Mouse (Mus musculus): ENCODE data around the gene Gcnt2. TPM values are rescaled to one million over a fixed set of nuclear protein-coding genes. Genes with fewer than 3 reads are reported as not detected.
A peak's percentile ranks its signal among the peaks of the same experiment; 100 is the strongest.

Gcnt2 gene
- polyA plus RNA-seq, 1 experiment from 2014 or later = 7.9 TPM

GRCm38 (mm10) chr13:40953231-40953630 lies 93.7 kb downstream of the Gcnt2 start:
- H3K27ac ChIP-seq = no peak overlapping the region

GRCm38 (mm10) chr13:40955773-40956172 lies 96.2 kb downstream of the Gcnt2 start:
- no peak for ATAC-seq (ENCODE audit: insufficient read depth, low FRiP score, low read depth)
- Histone ChIP-seq H3K27me3 (replicated peaks) (no peaks in the 10 kb centered on the region), H3K4me1 (no peaks in the 10 kb centered on the region), H3K4me3 (replicated peaks) (no peak overlapping the region), H3K27ac (no peak overlapping the region), H3K4me2 (no peak overlapping the region), H3K36me3 (0 out of 2 replicates have a peak, but pooled peaks cover 3% of the 10 kb centered on the region), H3K9me3 (no peaks in the 10 kb centered on the region), H3K9ac (no peak overlapping the region)
- 78% methylated on average over 7 of the region's 7 CpGs for WGBS

More at GRCm38 (mm10) chr13:40953231-40953630, 93.7 kb downstream of the Gcnt2 start:
- H3K27me3 ChIP-seq (replicated peaks) = no peaks in the 10 kb centered on the region
- no peak overlapping the region for H3K9ac ChIP-seq
- WGBS = 66% methylated on average over 6 of the region's 6 CpGs
- H3K9me3 ChIP-seq = no peaks in the 10 kb centered on the region
- H3K36me3 ChIP-seq = no peaks in the 10 kb centered on the region
- H3K4me1 ChIP-seq = no peaks in the 10 kb centered on the region
- no peak for ATAC-seq (ENCODE audit: insufficient read depth, low FRiP score, low read depth)
- no peak overlapping the region for H3K4me2 ChIP-seq
- no peak overlapping the region for H3K4me3 ChIP-seq (replicated peaks)

GRCm38 (mm10) chr13:40967609-40968008 lies 108.1 kb downstream of the Gcnt2 start:
- Histone ChIP-seq H3K4me2 (no peak overlapping the region), H3K4me3 (replicated peaks) (no peak overlapping the region), H3K27me3 (replicated peaks) (no peaks in the 10 kb centered on the region), H3K36me3 (no peaks in the 10 kb centered on the region), H3K9me3 (no peaks in the 10 kb centered on the region), H3K4me1 (no peaks in the 10 kb centered on the region), H3K9ac (no peak overlapping the region), H3K27ac (no peak overlapping the region)
- no peak for ATAC-seq (ENCODE audit: insufficient read depth, low FRiP score, low read depth)
- 91% methylated on average over 10 of the region's 10 CpGs for WGBS

- no peak for ATAC-seq (ENCODE audit: insufficient read depth, low FRiP score, low read depth)
- Histone ChIP-seq H3K9ac (no peak overlapping the region), H3K27ac (no peak overlapping the region), H3K9me3 (no peaks in the 10 kb centered on the region), H3K4me2 (no peak overlapping the region), H3K4me1 (no peaks in the 10 kb centered on the region), H3K36me3 (no peaks in the 10 kb centered on the region), H3K4me3 (replicated peaks) (no peak overlapping the region), H3K27me3 (replicated peaks) (no peaks in the 10 kb centered on the region)
- 57% methylated on average over 5 of the region's 5 CpGs for WGBS
These were observed 109.0 kb downstream of the Gcnt2 start for GRCm38 (mm10) chr13:40968564-40968963.

- no peaks in the 10 kb centered on the region for H3K36me3 ChIP-seq
- no peak overlapping the region for H3K4me3 ChIP-seq (replicated peaks)
- H3K9ac ChIP-seq = no peak overlapping the region
- no peak overlapping the region for H3K4me2 ChIP-seq
- H3K4me1 ChIP-seq = no peaks in the 10 kb centered on the region
- ATAC-seq (ENCODE audit: insufficient read depth, low FRiP score, low read depth) = no peak
- no peak overlapping the region for H3K27ac ChIP-seq
- no peaks in the 10 kb centered on the region for H3K9me3 ChIP-seq
- no peaks in the 10 kb centered on the region for H3K27me3 ChIP-seq (replicated peaks)
- 89% methylated on average over 4 of the region's 4 CpGs for WGBS
These were observed 110.3 kb downstream of the Gcnt2 start for GRCm38 (mm10) chr13:40969761-40970390.

GRCm38 (mm10) chr13:40971261-40971660 lies 111.7 kb downstream of the Gcnt2 start:
- Histone ChIP-seq H3K36me3 (no peaks in the 10 kb centered on the region), H3K9me3 (no peaks in the 10 kb centered on the region), H3K9ac (no peak overlapping the region), H3K27ac (no peak overlapping the region), H3K4me3 (replicated peaks) (no peak overlapping the region), H3K4me2 (no peak overlapping the region), H3K27me3 (replicated peaks) (no peaks in the 10 kb centered on the region), H3K4me1 (no peaks in the 10 kb centered on the region)
- WGBS = 75% methylated on average over 5 of the region's 5 CpGs
- ATAC-seq (ENCODE audit: insufficient read depth, low FRiP score, low read depth) = no peak

GRCm38 (mm10) chr13:40971831-40972230 lies 112.3 kb downstream of the Gcnt2 start:
- Histone ChIP-seq H3K36me3 (no peaks in the 10 kb centered on the region), H3K27ac (no peak overlapping the region), H3K4me1 (no peaks in the 10 kb centered on the region), H3K9me3 (no peaks in the 10 kb centered on the region), H3K4me3 (replicated peaks) (no peak overlapping the region), H3K27me3 (replicated peaks) (no peaks in the 10 kb centered on the region), H3K9ac (no peak overlapping the region), H3K4me2 (no peak overlapping the region)
- no peak for ATAC-seq (ENCODE audit: insufficient read depth, low FRiP score, low read depth)
- WGBS = 85% methylated on average over 2 of the region's 2 CpGs

- no peaks in the 10 kb centered on the region for H3K9me3 ChIP-seq
- no peaks in the 10 kb centered on the region for H3K36me3 ChIP-seq
- H3K4me3 ChIP-seq (replicated peaks) = no peak overlapping the region
- WGBS = 83% methylated on average over 5 of the region's 5 CpGs
- no peak overlapping the region for H3K9ac ChIP-seq
- no peaks in the 10 kb centered on the region for H3K27me3 ChIP-seq (replicated peaks)
- no peak for ATAC-seq (ENCODE audit: insufficient read depth, low FRiP score, low read depth)
- H3K27ac ChIP-seq = no peak overlapping the region
- no peak overlapping the region for H3K4me2 ChIP-seq
- H3K4me1 ChIP-seq = no peaks in the 10 kb centered on the region
These were observed 113.4 kb downstream of the Gcnt2 start for GRCm38 (mm10) chr13:40972976-40973375.

- Histone ChIP-seq H3K4me3 (replicated peaks) (no peak overlapping the region), H3K9ac (no peak overlapping the region), H3K4me2 (no peak overlapping the region), H3K4me1 (no peaks in the 10 kb centered on the region), H3K9me3 (no peaks in the 10 kb centered on the region), H3K27ac (no peak overlapping the region), H3K36me3 (no peaks in the 10 kb centered on the region), H3K27me3 (replicated peaks) (no peaks in the 10 kb centered on the region)
- no peak for ATAC-seq (ENCODE audit: insufficient read depth, low FRiP score, low read depth)
- WGBS = 18% methylated on average over 7 of the region's 7 CpGs
These were observed 118.1 kb downstream of the Gcnt2 start for GRCm38 (mm10) chr13:40977609-40978008.

GRCm38 (mm10) chr13:40978652-40979051 lies 119.1 kb downstream of the Gcnt2 start:
- H3K9me3 ChIP-seq = no peaks in the 10 kb centered on the region
- no peaks in the 10 kb centered on the region for H3K4me1 ChIP-seq
- no peak for ATAC-seq (ENCODE audit: insufficient read depth, low FRiP score, low read depth)
- 51% methylated on average over 4 of the region's 4 CpGs for WGBS
- H3K36me3 ChIP-seq = no peaks in the 10 kb centered on the region
- no peak overlapping the region for H3K4me2 ChIP-seq
- no peak overlapping the region for H3K9ac ChIP-seq
- H3K4me3 ChIP-seq (replicated peaks) = no peak overlapping the region
- H3K27me3 ChIP-seq (replicated peaks) = no peaks in the 10 kb centered on the region
- peak overlapping the region; percentile 4; the same call in 1 of the 2 replicates for H3K27ac ChIP-seq

GRCm38 (mm10) chr13:40979321-40979720 lies 119.8 kb downstream of the Gcnt2 start:
- H3K27ac ChIP-seq = no peak overlapping the region
- H3K4me3 ChIP-seq (replicated peaks) = no peak overlapping the region
- H3K9ac ChIP-seq = no peak overlapping the region
- H3K4me1 ChIP-seq = no peaks in the 10 kb centered on the region
- H3K4me2 ChIP-seq = no peak overlapping the region
- no peak for ATAC-seq (ENCODE audit: insufficient read depth, low FRiP score, low read depth)
- H3K9me3 ChIP-seq = no peaks in the 10 kb centered on the region
- 49% methylated on average over 2 of the region's 2 CpGs for WGBS
- H3K27me3 ChIP-seq (replicated peaks) = no peaks in the 10 kb centered on the region
- H3K36me3 ChIP-seq = no peaks in the 10 kb centered on the region

- no peaks in the 10 kb centered on the region for H3K36me3 ChIP-seq
- H3K4me2 ChIP-seq = no peak overlapping the region
- no peaks in the 10 kb centered on the region for H3K4me1 ChIP-seq
- no peak for ATAC-seq (ENCODE audit: insufficient read depth, low FRiP score, low read depth)
- H3K27me3 ChIP-seq (replicated peaks) = no peaks in the 10 kb centered on the region
- no peak overlapping the region for H3K9ac ChIP-seq
- no peak overlapping the region for H3K4me3 ChIP-seq (replicated peaks)
- no peaks in the 10 kb centered on the region for H3K9me3 ChIP-seq
- no peak overlapping the region for H3K27ac ChIP-seq
- 81% methylated on average over 1 of the region's 1 CpGs for WGBS
These were observed 123.2 kb downstream of the Gcnt2 start for GRCm38 (mm10) chr13:40982759-40983158.

GRCm38 (mm10) chr13:40986081-40986480 lies 126.5 kb downstream of the Gcnt2 start:
- no peaks in the 10 kb centered on the region for H3K4me1 ChIP-seq
- no peak overlapping the region for H3K4me2 ChIP-seq
- WGBS = 90% methylated on average over 5 of the region's 5 CpGs
- H3K4me3 ChIP-seq (replicated peaks) = no peak overlapping the region
- H3K36me3 ChIP-seq = no peaks in the 10 kb centered on the region
- ATAC-seq (ENCODE audit: insufficient read depth, low FRiP score, low read depth) = no peak
- no peaks in the 10 kb centered on the region for H3K27me3 ChIP-seq (replicated peaks)
- H3K9ac ChIP-seq = no peak overlapping the region
- H3K27ac ChIP-seq = no peak overlapping the region
- H3K9me3 ChIP-seq = no peaks in the 10 kb centered on the region

All from stomach, embryonic 15.5 days (tissue).